Mouse (Mus musculus) macrophage (primary cell): Measurements from ENCODE around the gene Tppp3. TPM values are rescaled to one million over a fixed set of nuclear protein-coding genes. Genes with fewer than 3 reads are reported as not detected.

Source experiments
- polyA plus RNA-seq: library from polyadenylated mRNA; stranded (reverse); fragments of 250-400 nt; gene quantifications from 3 replicates; pipeline ENCODE4 v1.2.4, GENCODE M21; 2018; ENCODE audit warnings: inconsistent platforms

Gene Tppp3
- polyA plus RNA-seq, 1 experiment from 2014 or later, result 0.49 TPM

Other genes with a start within 250 kb of the Tppp3 start
- 15.2 to 26.7 TPM (median 16.3 TPM) in 3 replicates for gene D230025D16Rik, start 246.4 kb downstream of the Tppp3 start, polyA plus RNA-seq
- gene B3gnt9, start 216.4 kb downstream of the Tppp3 start, polyA plus RNA-seq, result 1.8 to 2.8 TPM (median 2.4 TPM) in 3 replicates
- gene Tradd, start 206.9 kb downstream of the Tppp3 start, polyA plus RNA-seq, result 8.4 to 20.0 TPM (median 19.9 TPM) in 3 replicates
- gene Fbxl8, start 206.9 kb downstream of the Tppp3 start, polyA plus RNA-seq, result 2.1 to 7.5 TPM (median 3.9 TPM) in 3 replicates
- 2.9 to 8.0 TPM (median 3.4 TPM) in 3 replicates for gene Hsf4, start 201.7 kb downstream of the Tppp3 start, polyA plus RNA-seq
- gene Nol3, start 195.4 kb downstream of the Tppp3 start, polyA plus RNA-seq, result 0.16 to 0.77 TPM (median 0.73 TPM) in 3 replicates
- 0.79 to 3.9 TPM (median 1.5 TPM) in 3 replicates for gene 4931428F04Rik, start 181.7 kb downstream of the Tppp3 start, polyA plus RNA-seq
- gene Exoc3l, start 175.4 kb downstream of the Tppp3 start, polyA plus RNA-seq, result 0.19 to 0.32 TPM in 2 of 3 replicates, not detected in the other
- gene E2f4, start 173.9 kb downstream of the Tppp3 start, polyA plus RNA-seq, result 30.2 to 47.0 TPM (median 34.1 TPM) in 3 replicates
- 0.29 to 0.43 TPM (median 0.33 TPM) in 3 replicates for gene Elmo3, start 165.9 kb downstream of the Tppp3 start, polyA plus RNA-seq
- 0.63 to 1.4 TPM (median 0.77 TPM) in 3 replicates for gene Lrrc29, start 145.2 kb downstream of the Tppp3 start, polyA plus RNA-seq
- 19.5 to 78.9 TPM (median 58.8 TPM) in 3 replicates for gene Tmem208, start 145.2 kb downstream of the Tppp3 start, polyA plus RNA-seq
- 5.6 to 17.0 TPM (median 9.8 TPM) in 3 replicates for gene Fhod1, start 123.6 kb downstream of the Tppp3 start, polyA plus RNA-seq
- 0.36 to 0.94 TPM (median 0.36 TPM) in 3 replicates for gene Slc9a5, start 122.7 kb downstream of the Tppp3 start, polyA plus RNA-seq
- gene Plekhg4, start 98.3 kb downstream of the Tppp3 start, polyA plus RNA-seq, result not detected in 3 replicates
- not detected in 3 replicates for gene Kctd19, start 58.0 kb downstream of the Tppp3 start, polyA plus RNA-seq
- gene Lrrc36, start 58.0 kb downstream of the Tppp3 start, polyA plus RNA-seq, result 0.13 TPM in 1 of 3 replicates, not detected in the others
- 6.8 to 10.0 TPM (median 7.3 TPM) in 3 replicates for gene Zdhhc1, start 25.4 kb upstream of the Tppp3 start, polyA plus RNA-seq
- gene Hsd11b2, start 47.2 kb upstream of the Tppp3 start, polyA plus RNA-seq, result not detected in 3 replicates
- 238 to 301 TPM (median 263 TPM) in 3 replicates for gene Atp6v0d1, start 94.5 kb upstream of the Tppp3 start, polyA plus RNA-seq
- gene Ripor1, start 133.7 kb upstream of the Tppp3 start, polyA plus RNA-seq, result 13.3 to 20.5 TPM (median 14.5 TPM) in 3 replicates
- gene Ctcf, start 165.0 kb upstream of the Tppp3 start, polyA plus RNA-seq, result 38.0 to 50.3 TPM (median 38.3 TPM) in 3 replicates
- not detected in 3 replicates for gene Agrp, start 165.9 kb upstream of the Tppp3 start, polyA plus RNA-seq
- gene Carmil2, start 214.7 kb upstream of the Tppp3 start, polyA plus RNA-seq, result 0.13 TPM in 1 of 3 replicates, not detected in the others
- 14.9 to 20.7 TPM (median 19.5 TPM) in 3 replicates for gene Acd, start 229.6 kb upstream of the Tppp3 start, polyA plus RNA-seq
- 2.9 to 8.1 TPM (median 6.1 TPM) in 3 replicates for gene Pard6a, start 229.6 kb upstream of the Tppp3 start, polyA plus RNA-seq
- not detected in 3 replicates for gene 4933405L10Rik, start 236.1 kb upstream of the Tppp3 start, polyA plus RNA-seq
- 1.4 to 6.3 TPM (median 3.2 TPM) in 3 replicates for gene Enkd1, start 236.7 kb upstream of the Tppp3 start, polyA plus RNA-seq